Mouse (Mus musculus) erythroblast, embryonic 14.5 days (primary cell): Measurements from ENCODE around the gene Dennd4b. TPM values are rescaled to one million over a fixed set of nuclear protein-coding genes. Genes with fewer than 3 reads are reported as not detected.

Source experiments
- H3K27me3 ChIP-seq: 2 replicates; pipeline ENCODE4 v1.6.1; 2012; ENCODE audit warnings: inconsistent platforms; ENCODE audit not compliant: control insufficient read depth
- H3K36me3 ChIP-seq: 2 replicates; pipeline ENCODE4 v1.6.1; 2012; ENCODE audit warnings: mild to moderate bottlenecking, inconsistent platforms; ENCODE audit not compliant: control insufficient read depth
- H3K4me1 ChIP-seq: 2 replicates; pipeline ENCODE4 v1.6.1; 2012; ENCODE audit warnings: inconsistent platforms; ENCODE audit not compliant: control insufficient read depth
- H3K4me3 ChIP-seq: replicated peaks from 2 replicates; pipeline ENCODE3; 2012; ENCODE audit warnings: moderate library complexity, mild to moderate bottlenecking, inconsistent platforms
- H3K9me3 ChIP-seq: 2 replicates; pipeline ENCODE4 v1.6.1; 2012; ENCODE audit warnings: low read length, inconsistent platforms, mixed read lengths; ENCODE audit not compliant: control insufficient read depth
- GATA1 ChIP-seq: IDR thresholded peaks from 2 replicates; pipeline ENCODE4 v1.6.1; 2012; ENCODE audit warnings: low read length, inconsistent platforms, mixed read lengths
- TAL1 ChIP-seq: IDR thresholded peaks from 3 replicates; pipeline ENCODE4 v1.6.1; 2012; ENCODE audit warnings: low read length, inconsistent platforms, mixed read lengths
- polyA plus RNA-seq: library from polyadenylated mRNA; stranded (reverse); fragments of >175 nt; gene quantifications from 2 replicates; pipeline ENCODE4 v1.2.3, GENCODE M21; 2012

Dennd4b gene
- polyA plus RNA-seq, 1 experiment, result 1.1 TPM

- peaks cover 33% of the 10 kb centered on the region for H3K36me3 ChIP-seq
- H3K4me3 ChIP-seq, result peak within 1 kb of the TSS; percentile 88
- H3K9me3 ChIP-seq, result no peaks in the 10 kb centered on the region
- H3K4me1 ChIP-seq, result peaks cover 35% of the 10 kb centered on the region
- no peak for TF ChIP-seq TAL1
- TF ChIP-seq GATA1, result no peak
- no peaks in the 10 kb centered on the region for H3K27me3 ChIP-seq
Observed at GRCm38 (mm10) chr3:90253653-90254418, 11.1 kb upstream of the Dennd4b start, which contains the start of gene Crtc2. Gene Crtc2 (plus strand): TSS chr3:90254163.

- peaks cover 40% of the 10 kb centered on the region for H3K36me3 ChIP-seq
- H3K9me3 ChIP-seq, result no peaks in the 10 kb centered on the region
- H3K4me1 ChIP-seq, result peaks cover 31% of the 10 kb centered on the region
- peak overlapping the region; percentile 88 for H3K4me3 ChIP-seq
- no peaks in the 10 kb centered on the region for H3K27me3 ChIP-seq
- TF ChIP-seq TAL1 (no peak), GATA1 (no peak)
Observed at GRCm38 (mm10) chr3:90254419-90255193, 10.4 kb upstream of the Dennd4b start.

- Histone ChIP-seq H3K4me1 (peaks cover 31% of the 10 kb centered on the region), H3K9me3 (no peaks in the 10 kb centered on the region), H3K4me3 (peak overlapping the region; percentile 88), H3K27me3 (no peaks in the 10 kb centered on the region), H3K36me3 (peaks cover 46% of the 10 kb centered on the region)
- TF ChIP-seq TAL1 (no peak), GATA1 (no peak)
Observed at GRCm38 (mm10) chr3:90255194-90255565, 9.8 kb upstream of the Dennd4b start.

DNA sequence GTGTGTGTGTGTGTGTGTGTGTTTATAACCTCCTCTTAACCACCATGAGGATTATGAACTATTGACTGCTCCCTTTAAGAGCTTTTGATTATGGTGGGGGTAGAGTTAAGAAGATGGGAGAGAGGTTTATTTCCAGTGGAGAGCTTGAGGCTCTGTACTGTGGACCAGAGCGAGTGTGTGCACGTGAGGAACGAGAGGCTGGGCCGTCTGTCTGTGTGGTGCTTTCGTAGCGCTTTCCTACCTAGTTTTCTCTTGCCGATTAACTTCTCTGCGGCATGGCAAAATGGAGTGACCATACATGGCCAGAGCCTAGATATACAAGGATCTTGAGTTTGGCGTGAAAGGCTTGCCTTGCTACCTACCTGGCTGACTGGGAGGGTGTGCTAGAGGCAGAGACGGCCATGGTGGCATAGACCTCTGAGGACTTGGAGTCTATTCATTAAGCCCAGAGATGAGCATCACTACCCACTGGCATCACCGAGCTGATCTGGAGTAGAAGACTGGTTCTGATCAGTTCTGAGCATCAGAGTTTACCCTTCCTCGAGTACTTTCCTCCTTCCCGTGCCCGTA lies 9.1 kb upstream of the Dennd4b start:
- Histone ChIP-seq H3K4me3 (no peak overlapping the region), H3K4me1 (peaks cover 29% of the 10 kb centered on the region), H3K9me3 (no peaks in the 10 kb centered on the region), H3K36me3 (peaks cover 50% of the 10 kb centered on the region), H3K27me3 (no peaks in the 10 kb centered on the region)
- TF ChIP-seq GATA1 (no peak), TAL1 (no peak)

- H3K27me3 ChIP-seq, result no peaks in the 10 kb centered on the region
- H3K4me1 ChIP-seq, result peaks cover 29% of the 10 kb centered on the region
- H3K4me3 ChIP-seq, result no peak overlapping the region
- H3K9me3 ChIP-seq, result no peaks in the 10 kb centered on the region
- H3K36me3 ChIP-seq, result peaks cover 51% of the 10 kb centered on the region
- TF ChIP-seq GATA1 (no peak), TAL1 (no peak)
Observed at GRCm38 (mm10) chr3:90256731-90257530, 8.1 kb upstream of the Dennd4b start.

DNA sequence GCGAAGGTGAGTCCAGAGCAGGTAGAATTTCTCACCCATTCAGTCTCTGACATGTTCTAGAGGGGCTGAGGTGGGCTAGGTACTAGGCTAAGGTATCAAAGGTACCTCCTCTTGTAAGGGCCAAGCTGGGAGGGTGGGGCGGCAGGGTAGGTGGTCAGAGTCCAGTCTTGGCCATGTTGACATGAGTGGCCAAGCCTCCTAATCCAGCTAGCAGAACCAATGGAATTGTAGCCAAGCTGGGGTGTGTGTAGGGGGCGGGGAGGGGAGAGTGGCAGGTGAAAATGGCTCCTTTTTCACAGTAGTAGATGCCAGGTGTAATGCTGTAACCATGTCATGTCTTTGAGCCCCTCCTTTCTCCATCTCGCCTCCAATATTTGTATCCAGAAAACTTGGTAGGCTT lies 6.5 kb upstream of the Dennd4b start:
- Histone ChIP-seq H3K4me3 (no peak overlapping the region), H3K9me3 (no peaks in the 10 kb centered on the region), H3K27me3 (no peaks in the 10 kb centered on the region), H3K4me1 (peaks cover 29% of the 10 kb centered on the region), H3K36me3 (peaks cover 66% of the 10 kb centered on the region)
- TF ChIP-seq TAL1 (no peak), GATA1 (no peak)

- no peaks in the 10 kb centered on the region for H3K27me3 ChIP-seq
- TF ChIP-seq TAL1 (no peak), GATA1 (no peak)
- peaks cover 63% of the 10 kb centered on the region for H3K36me3 ChIP-seq
- H3K4me3 ChIP-seq, result no peak overlapping the region
- peaks cover 38% of the 10 kb centered on the region for H3K4me1 ChIP-seq
- H3K9me3 ChIP-seq, result no peaks in the 10 kb centered on the region
Observed at GRCm38 (mm10) chr3:90263121-90263771, 1.7 kb upstream of the Dennd4b start.

- peak overlapping the region; percentile 91 for H3K4me3 ChIP-seq
- H3K36me3 ChIP-seq, result peaks cover 53% of the 10 kb centered on the region
- peaks cover 47% of the 10 kb centered on the region for H3K4me1 ChIP-seq
- TF ChIP-seq TAL1, result no peak
- TF ChIP-seq GATA1, result no peak
- no peaks in the 10 kb centered on the region for H3K27me3 ChIP-seq
- no peaks in the 10 kb centered on the region for H3K9me3 ChIP-seq
Observed at GRCm38 (mm10) chr3:90264687-90265033, 325 bp upstream of the Dennd4b start.
